Mouse (Mus musculus) NIH3T3 (cell line): ENCODE measurements around the gene Lkaaear1.

Source experiments
- DNase-seq: peaks from one replicate; pipeline ENCODE4 v3.0.0-alpha.2; 2012; ENCODE audit warnings: low read depth

Gene Lkaaear1

GRCm38 (mm10) chr2:181683381-181683780, 14.9 kb downstream of the Lkaaear1 start:
- DNase-seq: no peak

GRCm38 (mm10) chr2:181681978-181682377, 16.3 kb downstream of the Lkaaear1 start:
- DNase-seq: no peak

- peak; percentile 46 for DNase-seq
Observed at GRCm38 (mm10) chr2:181680716-181681117, 17.5 kb downstream of the Lkaaear1 start.

DNA sequence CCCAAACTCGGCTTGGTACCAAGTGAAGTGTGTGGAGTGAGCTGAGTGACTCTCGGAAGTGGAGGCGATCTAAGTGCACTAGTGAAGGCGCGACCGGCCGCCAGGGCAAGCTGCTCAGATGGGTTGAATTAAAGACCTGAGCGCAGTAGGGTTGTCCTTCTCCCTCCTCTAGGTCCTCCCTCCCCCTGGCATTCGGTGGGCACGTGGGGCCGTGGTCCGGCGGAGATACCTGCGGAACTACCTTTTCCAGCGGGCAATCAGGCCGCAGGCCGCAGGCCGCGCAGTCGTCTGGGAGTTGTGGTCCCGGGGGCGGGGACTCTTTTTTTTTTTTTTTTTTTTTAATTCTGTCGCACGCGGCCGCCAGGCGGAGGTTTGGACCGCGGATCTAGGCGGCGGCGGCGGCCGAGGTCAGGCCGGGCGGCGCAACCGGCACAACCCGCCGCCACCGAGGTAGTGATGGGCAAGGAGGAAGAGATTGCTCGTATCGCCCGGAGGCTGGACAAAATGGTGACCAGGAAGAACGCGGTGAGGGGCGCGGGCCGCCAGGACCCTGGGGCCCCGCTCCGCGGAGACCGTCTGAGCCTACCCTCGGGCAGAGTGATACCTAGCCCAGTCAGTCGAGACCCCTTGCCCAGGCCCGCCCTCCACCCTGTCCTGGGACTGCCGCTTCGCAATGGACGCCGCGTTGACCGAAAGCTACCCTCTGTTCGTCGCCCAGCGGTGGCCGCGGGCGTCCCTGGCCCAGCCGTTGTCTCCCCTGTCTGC, 18.1 kb downstream of the Lkaaear1 start, which contains the start of gene Tcea2:
Gene Tcea2, plus strand, starts transcription at position 360 of the 765 bp plus-strand sequence.
- DNase-seq: peak; percentile 81

DNA sequence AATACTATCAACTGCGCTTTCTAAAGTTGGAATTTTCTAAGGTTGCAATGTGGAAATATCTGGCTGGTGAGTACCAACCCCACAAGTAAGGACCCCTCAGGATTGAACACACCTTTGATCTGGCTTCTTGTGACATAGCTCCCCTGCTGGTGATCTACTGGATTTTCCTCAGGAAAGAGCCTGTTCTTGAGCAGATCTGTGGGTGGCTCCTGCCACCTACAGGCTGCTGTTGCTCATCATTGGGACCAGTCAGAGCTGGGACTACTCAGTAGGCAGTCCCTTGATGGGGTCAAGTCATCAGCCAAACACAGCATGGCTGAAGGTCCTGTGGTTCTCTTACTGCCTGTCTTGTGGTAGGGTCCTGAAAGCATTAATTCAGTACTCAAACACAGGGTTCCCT, 19.5 kb downstream of the Lkaaear1 start:
- DNase-seq: peak; percentile 90

- DNase-seq: no peak
Observed at GRCm38 (mm10) chr2:181677755-181678098, 20.5 kb downstream of the Lkaaear1 start.

GRCm38 (mm10) chr2:181677096-181677754, 21.0 kb downstream of the Lkaaear1 start:
- peak; percentile 59 for DNase-seq

GRCm38 (mm10) chr2:181676424-181676823, 21.8 kb downstream of the Lkaaear1 start:
- peak; percentile 53 for DNase-seq

GRCm38 (mm10) chr2:181675454-181675853, 22.8 kb downstream of the Lkaaear1 start:
- peak; percentile 74 for DNase-seq

- DNase-seq: no peak
Observed at GRCm38 (mm10) chr2:181674934-181675333, 23.3 kb downstream of the Lkaaear1 start.

DNA sequence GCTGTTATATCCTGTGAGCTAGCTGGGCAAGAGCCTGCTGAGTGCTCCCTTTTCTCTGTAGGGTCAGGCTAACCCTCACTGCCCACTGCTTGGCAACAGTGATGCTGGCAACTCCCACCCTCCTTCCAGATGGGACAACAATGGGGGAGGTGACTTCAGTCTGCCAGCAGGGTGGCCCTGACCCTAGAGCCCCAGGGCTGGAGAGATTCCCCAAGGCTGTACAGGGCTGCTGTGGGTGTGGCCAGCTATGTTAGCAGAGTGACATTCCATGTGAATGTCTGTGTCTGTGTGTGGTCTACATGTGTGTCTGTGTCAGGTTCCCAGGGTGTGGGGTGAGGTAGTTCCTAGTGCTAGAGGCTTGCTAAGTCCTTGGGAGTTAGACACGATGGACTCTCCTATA, 24.7 kb downstream of the Lkaaear1 start:
- DNase-seq: no peak

DNA sequence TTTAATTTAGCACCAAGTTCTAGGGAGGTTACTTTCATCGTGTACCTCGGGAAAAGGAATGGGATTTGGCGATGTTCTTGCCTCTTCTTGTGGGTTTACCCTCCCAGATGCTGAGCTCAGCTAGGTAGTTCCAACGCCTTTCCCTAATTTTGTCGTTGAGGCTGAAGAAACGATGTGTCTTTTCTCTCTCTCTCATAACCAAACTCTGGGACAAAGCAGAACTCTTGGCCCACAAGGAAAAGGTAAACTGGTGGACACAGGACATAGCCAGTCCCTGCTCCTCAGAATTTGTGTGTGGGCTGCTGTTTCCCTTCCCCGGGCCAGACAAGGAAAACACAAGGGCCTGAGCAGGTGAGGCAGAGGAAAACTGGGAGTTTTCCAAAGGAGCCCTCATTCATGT, 26.3 kb downstream of the Lkaaear1 start:
- no peak for DNase-seq

GRCm38 (mm10) chr2:181671326-181671725, 26.9 kb downstream of the Lkaaear1 start, which contains the start of gene Sox18:
Sox18 (minus strand) TSS chr2:181671640.
- no peak for DNase-seq

DNA sequence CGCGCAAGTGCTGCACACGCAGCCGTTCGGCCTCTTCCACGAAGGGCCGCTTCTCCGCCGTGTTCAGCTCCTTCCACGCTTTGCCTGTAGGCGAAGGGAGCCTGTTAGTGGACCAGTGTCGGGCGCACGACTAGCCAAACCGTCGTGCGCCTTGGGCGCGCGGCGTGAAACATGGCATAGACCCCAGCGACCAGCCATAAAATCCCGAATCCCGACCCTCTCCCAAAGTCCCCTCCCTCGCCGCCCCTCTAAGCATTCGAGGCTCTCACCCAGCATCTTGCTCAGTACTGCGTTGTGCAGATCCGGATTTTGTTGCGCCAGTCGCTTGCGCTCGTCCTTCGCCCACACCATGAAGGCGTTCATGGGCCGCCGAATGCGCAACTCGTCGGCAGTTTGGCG, 27.3 kb downstream of the Lkaaear1 start:
- DNase-seq: no peak

GRCm38 (mm10) chr2:181670285-181670912, 27.8 kb downstream of the Lkaaear1 start:
- DNase-seq: no peak

DNA sequence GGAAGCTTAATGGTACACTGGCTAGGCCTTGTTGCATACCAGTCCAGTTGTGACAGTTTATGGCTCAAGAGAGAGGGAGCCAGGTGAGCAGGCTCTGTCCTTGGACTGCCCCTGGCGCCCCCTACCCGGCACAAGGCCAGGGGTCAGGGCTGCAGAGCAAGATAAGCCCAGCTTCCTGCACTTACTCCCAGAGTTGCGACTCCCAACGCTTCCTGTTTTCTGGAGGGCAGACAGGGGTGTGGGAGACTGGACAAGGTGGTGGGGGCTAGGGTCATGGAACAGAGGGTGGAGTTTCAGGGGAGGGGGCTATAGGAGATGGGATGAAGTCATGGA, 35.0 kb downstream of the Lkaaear1 start:
- no peak for DNase-seq

DNA sequence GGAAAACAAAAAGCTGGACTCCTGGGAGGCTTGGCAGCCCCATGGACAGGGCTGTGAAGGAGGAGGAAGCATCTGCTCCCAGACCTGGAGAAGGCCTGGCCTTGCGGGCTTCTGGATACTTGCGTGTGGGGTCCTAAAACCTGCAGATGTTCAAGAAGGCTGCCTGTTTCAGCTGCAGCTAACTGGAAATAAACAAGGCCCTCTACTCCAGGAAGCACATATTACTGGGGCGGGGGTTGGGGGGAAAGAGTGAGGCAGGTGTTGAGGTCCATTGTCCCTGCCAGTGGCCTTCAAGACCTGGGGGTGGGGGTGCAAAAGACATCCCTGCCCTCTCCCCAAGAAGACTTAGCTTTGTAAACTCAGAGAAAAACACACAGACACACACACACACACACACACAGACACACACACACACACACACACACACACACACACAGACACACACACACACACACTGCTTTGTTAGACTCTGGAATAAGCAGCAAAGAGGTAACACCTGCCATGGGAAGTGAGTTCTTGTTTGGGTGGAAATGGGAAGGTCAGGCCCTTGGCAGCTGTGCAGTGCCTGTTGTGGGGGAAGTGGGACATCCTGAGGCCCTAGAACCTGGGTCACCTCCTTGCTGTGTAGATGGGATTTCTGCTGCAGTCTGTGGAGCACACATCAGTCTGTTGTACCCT, 35.5 kb downstream of the Lkaaear1 start:
- no peak for DNase-seq

DNA sequence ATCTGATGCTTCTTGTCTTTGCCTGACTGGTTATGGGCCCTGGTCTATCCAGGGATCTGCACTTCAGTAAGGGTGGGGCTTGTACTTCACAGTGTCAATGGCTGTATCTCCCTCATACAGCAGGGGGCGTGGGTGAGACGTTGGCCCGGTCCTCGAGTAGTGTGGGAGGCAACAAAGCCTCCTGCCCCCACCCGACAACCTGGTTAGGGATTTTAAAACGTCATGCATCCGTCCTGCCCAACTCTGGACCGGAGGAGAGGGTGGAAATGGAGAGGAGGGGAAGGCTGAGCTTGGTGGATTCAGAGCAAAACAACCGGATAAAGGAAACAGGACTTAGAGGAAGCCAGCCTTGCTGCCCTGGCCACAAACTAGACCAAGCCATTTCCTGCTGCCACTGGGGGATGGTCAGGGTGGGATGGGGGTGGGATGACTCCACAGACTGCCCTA, 38.6 kb downstream of the Lkaaear1 start:
- DNase-seq: peak; percentile 74

GRCm38 (mm10) chr2:181658930-181659555, 39.2 kb downstream of the Lkaaear1 start:
- peak; percentile 60 for DNase-seq

GRCm38 (mm10) chr2:181658528-181658927, 39.7 kb downstream of the Lkaaear1 start:
- no peak for DNase-seq

DNA sequence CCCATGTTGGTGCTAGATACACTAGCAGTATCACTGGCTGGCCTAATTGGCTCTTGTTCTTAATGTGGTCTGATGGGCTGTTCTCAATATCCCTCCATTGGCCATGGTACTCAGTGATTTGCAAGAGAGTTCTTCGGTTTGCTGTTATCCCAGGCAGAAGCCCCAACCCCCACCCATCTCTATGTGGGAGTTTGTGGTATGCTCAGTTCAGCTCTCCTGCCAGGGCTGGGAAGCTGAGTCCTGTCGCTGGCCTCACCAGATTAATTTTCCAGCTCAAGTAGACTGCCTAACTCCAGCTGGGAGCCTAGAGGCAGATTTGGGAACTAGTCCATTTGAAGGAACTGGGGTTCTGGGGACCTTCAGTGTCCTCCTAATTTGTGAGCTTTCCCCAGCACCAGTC, 40.8 kb downstream of the Lkaaear1 start:
- no peak for DNase-seq

DNA sequence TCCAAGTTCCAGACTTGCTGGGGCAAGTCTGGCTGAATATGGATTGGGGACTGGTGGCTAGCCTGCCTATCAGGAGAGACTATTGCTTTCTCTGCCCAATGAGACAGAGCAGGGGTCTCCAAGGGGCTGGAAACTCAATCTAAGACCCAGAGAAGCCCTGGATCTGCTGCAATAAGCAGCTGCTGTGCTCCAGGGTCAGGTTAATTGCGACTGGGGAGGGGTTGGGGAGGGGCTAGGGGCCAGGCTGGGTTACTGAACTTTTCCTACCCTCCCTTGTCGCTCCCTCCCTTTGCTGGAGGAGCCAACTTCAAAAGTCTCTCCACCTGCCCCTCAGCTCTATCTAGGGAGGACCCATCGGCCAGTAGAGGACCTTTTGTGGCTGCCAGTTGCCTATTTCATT, 41.5 kb downstream of the Lkaaear1 start, which contains the start of gene Gm29797:
Gene Gm29797, plus strand, starts transcription at position 301 of the 400 bp plus-strand sequence.
- DNase-seq: no peak
